Mouse (Mus musculus) large intestine, adult 2 months (tissue): ENCODE results near the gene Alox5. TPM values are rescaled to one million over a fixed set of nuclear protein-coding genes. Genes with fewer than 3 reads are reported as not detected.
"Not testable (repeated sequence)": the region's sequence is repeated elsewhere in the genome, so short reads cannot be mapped to it uniquely, and the experiment has no call there.

Source experiments
- DNase-seq: peaks from one replicate; pipeline ENCODE4 v3.0.0-alpha.2; 2012; ENCODE audit warnings: low read depth, low spot score
- WGBS: fragments of 180-500 bp; shearing (Covaris S2); methylation state at CpG from one replicate; pipeline ENCODE4 v1.1.7; 2018; 5-methylcytosine and 5-hydroxymethylcytosine counted together
- polyA plus RNA-seq: library from polyadenylated mRNA; depleted of rRNA; stranded (reverse); fragments of >200 nt; gene quantifications from 2 replicates; pipeline ENCODE4 v1.2.3, GENCODE M21; 2012; rRNA removed

Gene Alox5
- polyA plus RNA-seq, result 1.3 and 3.8 TPM in 2 replicates

- 3% methylated on average over 43 of the region's 43 CpGs for WGBS
Observed at GRCm38 (mm10) chr6:116460544-116461283, at the start of gene Alox5. Gene Alox5 (minus strand): TSS chr6:116461178.

DNA sequence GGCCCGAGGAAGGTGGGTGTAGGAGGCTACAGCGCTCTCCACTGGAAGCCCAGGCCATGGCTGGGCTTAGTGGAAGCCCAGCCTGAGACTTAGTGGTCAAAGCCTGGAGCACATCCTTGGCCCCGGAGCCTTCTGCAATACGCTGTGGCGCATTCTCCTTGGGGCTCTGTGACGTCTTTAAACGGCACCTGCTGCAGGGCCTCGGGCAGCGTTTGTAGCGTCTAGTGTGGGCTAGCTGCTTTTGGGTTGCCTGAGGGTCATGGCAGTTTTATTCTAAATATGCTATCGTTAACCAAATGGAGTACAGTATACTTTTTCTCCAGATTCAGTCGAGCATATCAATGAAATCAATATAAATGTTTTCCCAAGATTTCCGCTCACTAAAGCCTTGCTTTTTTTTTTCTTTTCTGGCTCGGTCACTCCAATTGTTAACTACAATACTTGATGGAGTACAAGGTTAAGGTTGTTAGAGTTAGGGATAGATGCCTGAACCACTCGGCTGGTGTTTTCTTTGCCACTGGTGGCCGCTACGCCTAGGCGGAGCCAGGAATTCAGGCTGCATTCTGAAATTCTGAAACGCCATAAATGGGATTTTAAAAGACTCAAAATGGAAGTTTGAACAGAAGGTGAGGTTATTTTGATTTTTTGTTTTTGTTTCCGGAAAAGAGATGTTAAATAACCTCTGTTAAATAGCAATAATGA, 45.5 kb upstream of the Alox5 start, which contains the start of gene Olfr212:
Gene Olfr212, plus strand, starts transcription at position 215 of the 702 bp plus-strand sequence.
- 91% methylated on average over 20 of the region's 20 CpGs for WGBS
- not testable (repeated sequence) for DNase-seq

More at GRCm38 (mm10) chr6:116460544-116461283, at the start of gene Alox5:
- DNase-seq, result no peak

GRCm38 (mm10) chr6:116495960-116496359, 35.0 kb upstream of the Alox5 start:
- no peak for DNase-seq
- WGBS, result 84% methylated on average over 1 of the region's 1 CpGs

- 79% methylated on average over 5 of the region's 5 CpGs for whole genome bisulfite sequencing
Observed at GRCm38 (mm10) chr6:116493742-116494141, 32.8 kb upstream of the Alox5 start.

GRCm38 (mm10) chr6:116488791-116489190, 27.8 kb upstream of the Alox5 start, which contains the start of gene Olfr211:
Gene Olfr211 (plus strand): TSS chr6:116489091.
- DNase-seq, result no peak
- WGBS, result 70% methylated on average over 4 of the region's 4 CpGs

More at GRCm38 (mm10) chr6:116493742-116494141, 32.8 kb upstream of the Alox5 start:
- DNase-seq, result no peak

DNA sequence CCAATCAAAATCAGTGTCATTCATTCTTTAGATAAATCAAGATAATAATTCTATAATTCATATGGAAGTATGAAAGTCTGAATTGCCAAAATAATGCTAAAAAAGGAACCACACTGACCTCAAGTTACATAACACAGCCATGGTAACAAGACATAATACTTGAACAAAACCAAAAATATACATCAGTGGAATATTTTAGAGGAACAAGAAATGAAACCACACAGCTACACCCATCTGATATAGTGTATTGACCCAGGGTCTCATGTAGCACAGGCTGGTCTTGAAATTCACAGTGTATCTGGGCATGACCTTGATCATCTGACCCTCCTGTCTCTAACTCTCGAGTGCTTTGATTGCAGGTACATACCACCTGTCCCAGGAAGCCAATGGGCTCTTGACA, 25.9 kb upstream of the Alox5 start:
- DNase-seq, result no peak
- 35% methylated on average over 1 of the region's 1 CpGs for WGBS

DNA sequence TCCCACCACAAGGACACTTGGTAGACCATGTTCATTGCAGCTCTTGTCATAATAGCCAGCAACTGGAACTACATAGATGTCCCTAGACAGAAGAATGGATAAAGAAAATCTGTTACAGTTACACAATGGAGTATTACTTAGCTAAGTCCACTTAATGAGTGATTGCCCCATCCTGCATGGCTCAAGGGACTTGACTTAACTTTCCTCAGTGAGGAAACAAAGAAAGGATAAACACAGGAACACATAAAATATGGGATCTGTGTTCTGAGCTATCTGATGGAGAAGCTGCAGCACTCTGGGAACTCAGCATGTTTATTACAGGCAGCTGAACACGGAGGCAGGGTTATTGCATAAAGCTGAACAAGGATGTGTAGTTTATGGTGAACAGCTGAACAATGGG, 24.1 kb upstream of the Alox5 start:
- 21% methylated on average over 1 of the region's 1 CpGs for WGBS
- DNase-seq, result no peak

DNA sequence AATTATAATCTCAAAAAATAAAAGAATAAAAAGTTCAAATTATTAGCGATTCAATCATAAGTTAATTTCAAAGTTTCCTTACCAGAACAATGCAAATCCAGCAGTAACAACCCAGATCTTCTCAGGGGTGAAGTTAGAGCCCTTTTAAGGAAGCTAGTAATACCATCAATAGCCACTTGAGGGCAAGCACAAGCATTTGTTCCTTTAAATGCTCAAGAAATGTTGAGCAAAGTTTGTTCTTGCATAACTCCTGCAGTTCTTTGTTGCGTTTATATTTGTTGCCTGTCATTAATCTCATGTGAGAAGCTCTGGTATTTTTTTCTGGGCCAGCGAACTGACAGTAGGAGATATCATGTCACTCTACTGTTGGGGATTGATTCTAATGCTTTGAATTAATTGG, 7.1 kb upstream of the Alox5 start:
- WGBS, result 19% methylated on average over 3 of the region's 3 CpGs
- no peak for DNase-seq

DNA sequence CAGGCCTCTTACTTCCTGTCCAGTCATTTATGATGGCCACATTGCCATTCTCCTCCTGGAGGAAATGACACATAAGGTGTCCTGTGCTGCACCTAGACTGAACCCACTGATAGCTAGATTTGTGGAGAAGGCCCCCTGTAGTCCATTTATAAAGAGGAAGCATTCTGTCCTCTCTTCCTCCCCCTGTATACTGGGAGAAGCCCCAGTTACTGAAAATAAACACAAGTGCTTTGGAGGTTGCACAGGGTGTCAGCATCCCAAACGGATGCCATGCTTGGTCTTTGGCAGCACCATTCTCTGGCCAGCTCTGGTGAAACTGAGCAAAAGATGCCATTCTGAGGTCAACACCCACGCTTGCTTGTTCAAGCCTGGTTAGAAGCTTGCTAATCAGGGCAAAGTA, 1.7 kb downstream of the Alox5 start:
- DNase-seq, result no peak

DNA sequence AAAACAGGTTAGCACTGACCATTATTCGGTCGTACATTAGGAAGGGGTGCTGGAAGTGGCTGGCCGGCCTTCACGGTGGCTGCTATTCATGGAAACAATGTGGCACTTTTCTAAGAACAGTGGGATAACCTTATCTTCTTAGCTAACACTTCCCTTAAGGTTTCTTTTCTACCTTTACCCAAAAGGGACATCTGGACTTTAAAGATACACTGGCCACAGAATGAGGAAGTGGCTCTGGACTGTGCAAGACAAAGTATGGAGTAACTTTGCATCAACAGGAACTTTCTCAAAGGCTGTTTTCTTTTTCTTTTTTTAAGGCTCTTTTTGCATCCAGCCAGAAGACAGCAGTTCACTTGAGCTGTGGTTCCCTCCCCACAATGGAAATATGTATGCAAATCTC, 2.2 kb downstream of the Alox5 start:
- 71% methylated on average over 4 of the region's 4 CpGs for WGBS
- no peak for DNase-seq

More for the DNA sequence above, 1.7 kb downstream of the Alox5 start:
- WGBS, result 73% methylated on average over 2 of the region's 2 CpGs

- no peak for DNase-seq
- WGBS, result 73% methylated on average over 1 of the region's 1 CpGs
Observed at GRCm38 (mm10) chr6:116456482-116456881, 4.5 kb downstream of the Alox5 start.

DNA sequence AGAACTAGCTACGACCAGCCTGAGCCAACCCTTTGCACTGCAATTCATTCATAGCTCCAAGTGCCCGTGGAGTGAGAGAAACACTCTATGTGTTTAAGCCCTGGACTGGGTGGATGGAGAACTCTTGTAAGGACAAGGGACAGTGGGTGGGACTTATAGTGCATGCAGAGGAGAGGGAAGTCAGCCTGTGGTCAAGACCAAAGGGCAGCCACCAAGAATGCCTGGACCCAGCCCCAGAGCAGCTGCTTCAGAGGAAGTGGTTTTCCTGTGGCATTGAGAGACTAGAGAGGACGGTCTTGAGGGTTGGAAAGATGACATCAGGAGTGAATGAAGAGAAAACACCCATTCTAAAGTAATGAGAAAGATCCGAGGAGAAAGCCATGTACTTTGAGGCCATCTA, 5.2 kb downstream of the Alox5 start:
- DNase-seq, result no peak

GRCm38 (mm10) chr6:116440849-116441248, 20.1 kb downstream of the Alox5 start:
- no peak for DNase-seq
- 64% methylated on average over 4 of the region's 4 CpGs for WGBS

More for the DNA sequence above, 5.2 kb downstream of the Alox5 start:
- 57% methylated on average over 4 of the region's 4 CpGs for whole genome bisulfite sequencing

GRCm38 (mm10) chr6:116440447-116440846, 20.5 kb downstream of the Alox5 start:
- WGBS, result 57% methylated on average over 4 of the region's 4 CpGs
- DNase-seq, result no peak

- WGBS, result 69% methylated on average over 6 of the region's 6 CpGs
- DNase-seq, result no peak
Observed at GRCm38 (mm10) chr6:116439531-116439930, 21.4 kb downstream of the Alox5 start.

DNA sequence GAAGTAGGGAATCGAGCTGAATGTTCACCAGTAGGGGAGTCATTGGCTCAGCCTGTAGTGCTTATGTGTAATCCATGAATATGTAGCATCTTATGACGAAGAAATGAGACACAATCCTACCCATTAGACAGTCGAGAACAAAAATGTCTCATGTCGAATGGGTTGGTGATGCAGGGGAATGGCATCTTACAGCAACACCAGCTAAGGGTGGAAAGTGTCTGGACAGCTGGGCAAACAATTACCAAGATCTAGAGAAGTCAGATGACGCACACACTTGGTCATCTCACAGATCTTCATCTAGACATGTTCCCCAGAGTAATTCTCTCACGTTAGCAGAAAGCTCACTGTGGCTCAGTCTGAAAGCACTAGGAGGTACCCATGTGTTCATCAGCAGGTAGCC, 22.1 kb downstream of the Alox5 start:
- 68% methylated on average over 6 of the region's 6 CpGs for WGBS
- no peak for DNase-seq

DNA sequence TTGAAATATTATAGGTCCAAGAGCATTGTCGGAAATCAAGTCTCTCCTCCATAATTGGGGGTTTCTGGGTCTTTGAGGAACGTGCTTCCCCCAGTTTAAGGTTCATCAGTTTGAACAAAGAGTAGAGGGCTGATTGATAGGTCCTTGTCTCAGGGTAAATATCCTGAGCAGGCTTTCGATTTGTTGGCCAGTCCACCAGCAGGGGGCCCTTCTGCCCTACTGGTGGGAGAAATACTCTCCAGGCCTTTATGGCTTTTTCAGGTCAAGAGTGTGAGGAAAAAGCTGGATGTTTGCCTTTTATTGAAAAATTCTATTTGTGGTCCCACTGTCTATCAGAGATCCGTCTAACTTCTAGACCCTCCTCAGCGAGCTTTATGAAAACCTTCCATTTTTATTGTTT, 32.7 kb downstream of the Alox5 start:
- WGBS, result 59% methylated on average over 5 of the region's 5 CpGs

GRCm38 (mm10) chr6:116427552-116427951, 33.4 kb downstream of the Alox5 start:
- DNase-seq, result no peak
- 76% methylated on average over 3 of the region's 3 CpGs for WGBS

More for the DNA sequence above, 32.7 kb downstream of the Alox5 start:
- no peak for DNase-seq

DNA sequence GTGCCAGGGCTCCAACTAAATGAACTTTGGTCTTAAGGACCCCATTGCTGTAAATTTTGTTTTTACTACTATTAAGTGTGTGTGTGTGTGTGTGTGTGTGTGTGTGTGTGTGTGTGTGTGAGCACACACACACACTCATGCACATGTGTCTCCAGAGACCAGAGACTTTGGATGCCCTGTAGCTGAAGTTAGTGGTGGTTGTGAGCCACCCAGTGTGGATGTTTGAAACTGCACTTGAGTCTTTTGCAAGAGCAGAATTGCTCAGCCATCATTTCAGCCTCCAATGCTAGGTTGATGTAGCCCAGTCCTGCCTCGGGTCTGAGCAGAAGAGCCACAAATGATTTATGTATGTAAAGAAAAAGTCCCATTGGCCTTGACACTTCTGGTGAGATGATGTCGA, 37.3 kb downstream of the Alox5 start:
- DNase-seq, result no peak
- 28% methylated on average over 2 of the region's 2 CpGs for WGBS

DNA sequence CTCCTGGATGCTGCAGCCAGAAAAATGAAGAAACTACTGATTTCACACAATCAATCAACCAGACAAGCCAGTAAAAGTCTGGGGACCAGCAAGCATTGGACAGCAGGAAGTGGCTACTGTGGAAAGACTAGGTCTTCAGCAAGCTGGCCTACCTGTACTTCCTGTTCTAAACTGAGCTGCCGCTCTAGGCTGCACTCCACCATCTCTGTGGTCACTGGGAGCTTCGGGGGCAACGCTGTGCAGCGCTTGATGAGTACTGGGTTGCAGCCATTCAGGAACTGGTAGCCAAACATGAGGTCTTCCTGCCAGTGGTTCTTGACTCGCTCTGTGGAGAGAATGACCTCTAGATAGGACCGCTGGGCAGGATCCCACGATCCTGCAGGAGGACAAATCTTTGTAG, 38.0 kb downstream of the Alox5 start:
- DNase-seq, result no peak
- 91% methylated on average over 7 of the region's 7 CpGs for WGBS

DNA sequence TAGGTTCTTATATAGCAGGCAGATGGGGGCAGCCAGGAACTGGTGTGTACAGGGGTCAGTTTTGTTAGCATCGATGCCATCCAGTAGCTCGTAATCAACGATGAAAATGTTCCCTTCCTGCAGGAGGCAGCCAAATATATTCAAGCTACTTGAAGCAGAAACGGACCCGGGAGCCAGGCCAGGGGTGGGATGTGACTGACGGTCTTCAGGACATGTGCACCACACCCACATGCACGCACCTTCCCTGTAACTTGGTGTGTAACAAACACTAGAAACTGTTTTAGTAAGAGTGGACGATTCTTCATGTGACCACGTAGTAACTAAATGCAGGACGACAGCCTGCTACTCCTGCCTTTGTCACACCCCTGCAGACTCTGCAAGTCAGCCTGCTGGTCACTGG, 40.7 kb downstream of the Alox5 start:
- 66% methylated on average over 10 of the region's 10 CpGs for WGBS
- no peak for DNase-seq
